Mouse (Mus musculus): ENCODE results near the gene Atp5f1. TPM values are rescaled to one million over a fixed set of nuclear protein-coding genes. Genes with fewer than 3 reads are reported as not detected.
"Not testable (repeated sequence)": the region's sequence is repeated elsewhere in the genome, so short reads cannot be mapped to it uniquely, and the experiment has no call there.

Gene Atp5f1
- polyA plus RNA-seq, 2 experiments: 233 to 438 TPM

- H3K27ac ChIP-seq (replicated peaks; ENCODE audit: low read depth, low read length): no peak overlapping the region
- H3K9ac ChIP-seq (ENCODE audit: low read depth, low read length, severe bottlenecking): no peak overlapping the region
- no peaks in the 10 kb centered on the region for H3K36me3 ChIP-seq (ENCODE audit: control insufficient read depth, insufficient read depth, low read length)
- no peaks in the 10 kb centered on the region for H3K4me1 ChIP-seq (ENCODE audit: control insufficient read depth, insufficient read depth, low read length)
- no peak overlapping the region for H3K4me3 ChIP-seq (replicated peaks; ENCODE audit: low read length)
- H3K4me2 ChIP-seq (replicated peaks; ENCODE audit: low read depth, low read length, severe bottlenecking): no peak overlapping the region
- no peak for TF ChIP-seq POLR2A (IDR thresholded peaks at IDR 0.05; ENCODE audit: borderline replicate concordance, extremely low read depth, insufficient read depth, insufficient read length)
- H3K27me3 ChIP-seq (ENCODE audit: control insufficient read depth, insufficient read depth, low read length): no peaks in the 10 kb centered on the region
- no peaks in the 10 kb centered on the region for H3K9me3 ChIP-seq (ENCODE audit: control insufficient read depth, low read length)
- peak; percentile 80 for DNase-seq (ENCODE audit: low spot score)
- ATAC-seq (ENCODE audit: low FRiP score, low read depth): peak; percentile 37; the same call in 1 of the 2 replicates
- WGBS: 30% methylated on average over 4 of the region's 4 CpGs
Observed at GRCm38 (mm10) chr3:105991653-105992283, 31.9 kb upstream of the Atp5f1 start.

DNA sequence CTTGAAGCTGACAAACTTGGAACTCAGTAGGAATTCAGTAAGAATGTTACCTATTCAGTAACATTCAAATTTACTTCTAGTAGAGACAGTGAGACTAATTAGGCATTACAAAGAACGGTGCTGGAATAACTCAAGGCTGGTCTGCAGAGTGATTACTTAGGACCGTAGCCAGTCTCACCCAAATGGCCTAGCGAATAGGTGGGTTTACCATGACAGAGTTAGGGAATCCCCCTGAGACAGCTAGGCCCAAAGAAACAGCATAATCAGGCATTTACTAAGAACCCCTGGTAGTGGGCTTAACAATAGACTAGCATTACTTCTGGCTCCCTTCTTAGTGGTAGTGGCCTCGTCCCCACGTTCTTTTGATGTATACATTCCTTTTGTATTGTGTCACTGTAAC, 29.7 kb upstream of the Atp5f1 start:
- not testable (repeated sequence) for DNase-seq (ENCODE audit: low spot score); H3K9me3 ChIP-seq (ENCODE audit: control insufficient read depth, low read length); H3K36me3 ChIP-seq (ENCODE audit: control insufficient read depth, insufficient read depth, low read length); H3K27me3 ChIP-seq (ENCODE audit: control insufficient read depth, insufficient read depth, low read length); H3K9ac ChIP-seq (ENCODE audit: low read depth, low read length, severe bottlenecking); H3K4me1 ChIP-seq (ENCODE audit: control insufficient read depth, insufficient read depth, low read length); ATAC-seq (ENCODE audit: low FRiP score, low read depth); H3K27ac ChIP-seq (replicated peaks; ENCODE audit: low read depth, low read length); H3K4me3 ChIP-seq (replicated peaks; ENCODE audit: low read length); H3K4me2 ChIP-seq (replicated peaks; ENCODE audit: low read depth, low read length, severe bottlenecking)
- WGBS: 58% methylated on average over 5 of the region's 5 CpGs

DNA sequence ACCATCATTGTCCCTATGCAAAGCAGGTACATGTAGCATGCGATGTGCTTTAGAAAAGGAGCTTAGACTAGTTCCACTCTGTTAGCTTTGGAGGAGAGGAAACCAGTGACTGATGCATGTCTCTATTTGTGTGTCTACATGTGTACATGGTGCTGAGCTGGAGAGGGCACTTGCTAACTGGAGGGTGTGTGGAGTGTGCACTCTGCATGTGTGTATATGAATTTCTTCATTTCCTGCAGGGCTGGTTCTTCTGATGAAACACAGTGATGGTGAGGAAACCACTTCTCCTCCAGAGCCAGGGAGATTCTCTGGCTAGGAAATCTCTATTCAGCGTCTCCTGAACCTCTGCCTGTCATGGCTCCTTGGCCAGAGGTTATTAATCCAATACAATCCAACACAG, 14.3 kb upstream of the Atp5f1 start:
- Histone ChIP-seq H3K27me3 (ENCODE audit: control insufficient read depth, insufficient read depth, low read length) (no peaks in the 10 kb centered on the region), H3K4me1 (ENCODE audit: control insufficient read depth, insufficient read depth, low read length) (no peaks in the 10 kb centered on the region), H3K36me3 (ENCODE audit: control insufficient read depth, insufficient read depth, low read length) (peaks cover 13% of the 10 kb centered on the region), H3K9ac (ENCODE audit: low read depth, low read length, severe bottlenecking) (no peak overlapping the region), H3K27ac (replicated peaks; ENCODE audit: low read depth, low read length) (no peak overlapping the region), H3K4me3 (replicated peaks; ENCODE audit: low read length) (no peak overlapping the region), H3K4me2 (replicated peaks; ENCODE audit: low read depth, low read length, severe bottlenecking) (no peak overlapping the region), H3K9me3 (ENCODE audit: control insufficient read depth, low read length) (no peaks in the 10 kb centered on the region)
- WGBS: 91% methylated on average over 2 of the region's 2 CpGs
- ATAC-seq (ENCODE audit: low FRiP score, low read depth): no peak
- TF ChIP-seq POLR2A (IDR thresholded peaks at IDR 0.05; ENCODE audit: borderline replicate concordance, extremely low read depth, insufficient read depth, insufficient read length): no peak
- DNase-seq (ENCODE audit: low spot score): no peak

DNA sequence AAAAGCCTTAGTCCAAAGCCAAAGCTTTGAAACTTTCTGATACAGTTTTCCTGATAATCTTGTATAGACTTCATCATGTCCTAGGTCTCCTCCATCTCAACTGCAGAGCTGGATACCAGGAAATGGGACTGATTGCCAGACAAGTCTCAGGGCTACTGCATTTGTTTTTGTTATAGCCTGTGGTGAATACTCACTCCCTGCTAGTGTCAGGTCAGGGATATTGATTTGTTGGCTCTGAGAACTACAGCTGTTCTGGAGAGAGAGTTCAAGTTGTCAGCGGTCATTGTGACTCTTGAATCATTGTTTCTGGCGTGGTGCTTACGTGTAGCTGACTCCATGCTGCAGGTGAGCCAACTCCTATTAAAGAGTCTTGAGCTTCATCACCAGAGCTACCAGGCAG, 13.5 kb upstream of the Atp5f1 start, which contains the start of gene Ovgp1:
Gene Ovgp1, plus strand, starts transcription at position 301 of the 400 bp plus-strand sequence.
- no peak within 1 kb of the TSS for H3K9ac ChIP-seq (ENCODE audit: low read depth, low read length, severe bottlenecking)
- peaks cover 20% of the 10 kb centered on the region for H3K36me3 ChIP-seq (ENCODE audit: control insufficient read depth, insufficient read depth, low read length)
- H3K4me2 ChIP-seq (replicated peaks; ENCODE audit: low read depth, low read length, severe bottlenecking): no peak within 1 kb of the TSS
- no peak for DNase-seq (ENCODE audit: low spot score)
- H3K27me3 ChIP-seq (ENCODE audit: control insufficient read depth, insufficient read depth, low read length): no peaks in the 10 kb centered on the region
- 74% methylated on average over 3 of the region's 3 CpGs for WGBS
- H3K4me1 ChIP-seq (ENCODE audit: control insufficient read depth, insufficient read depth, low read length): no peaks in the 10 kb centered on the region
- no peak for ATAC-seq (ENCODE audit: low FRiP score, low read depth)
- H3K27ac ChIP-seq (replicated peaks; ENCODE audit: low read depth, low read length): no peak within 1 kb of the TSS
- no peak for TF ChIP-seq POLR2A (IDR thresholded peaks at IDR 0.05; ENCODE audit: borderline replicate concordance, extremely low read depth, insufficient read depth, insufficient read length)
- no peaks in the 10 kb centered on the region for H3K9me3 ChIP-seq (ENCODE audit: control insufficient read depth, low read length)
- no peak within 1 kb of the TSS for H3K4me3 ChIP-seq (replicated peaks; ENCODE audit: low read length)

GRCm38 (mm10) chr3:105971831-105972446, 12.0 kb upstream of the Atp5f1 start:
- no peak for TF ChIP-seq POLR2A (IDR thresholded peaks at IDR 0.05; ENCODE audit: borderline replicate concordance, extremely low read depth, insufficient read depth, insufficient read length)
- no peak overlapping the region for H3K27ac ChIP-seq (replicated peaks; ENCODE audit: low read depth, low read length)
- ATAC-seq (ENCODE audit: low FRiP score, low read depth) (no peak), DNase-seq (ENCODE audit: low spot score) (no peak)
- no peaks in the 10 kb centered on the region for H3K9me3 ChIP-seq (ENCODE audit: control insufficient read depth, low read length)
- no peak overlapping the region for H3K4me3 ChIP-seq (replicated peaks; ENCODE audit: low read length)
- 80% methylated on average over 5 of the region's 5 CpGs for WGBS
- H3K4me1 ChIP-seq (ENCODE audit: control insufficient read depth, insufficient read depth, low read length): no peaks in the 10 kb centered on the region
- H3K9ac ChIP-seq (ENCODE audit: low read depth, low read length, severe bottlenecking): no peak overlapping the region
- H3K36me3 ChIP-seq (ENCODE audit: control insufficient read depth, insufficient read depth, low read length): peaks cover 34% of the 10 kb centered on the region
- no peak overlapping the region for H3K4me2 ChIP-seq (replicated peaks; ENCODE audit: low read depth, low read length, severe bottlenecking)
- H3K27me3 ChIP-seq (ENCODE audit: control insufficient read depth, insufficient read depth, low read length): no peaks in the 10 kb centered on the region
